31 mouse cellular contexts compared by ENCODE assay signal in the genomic region with DNA sequence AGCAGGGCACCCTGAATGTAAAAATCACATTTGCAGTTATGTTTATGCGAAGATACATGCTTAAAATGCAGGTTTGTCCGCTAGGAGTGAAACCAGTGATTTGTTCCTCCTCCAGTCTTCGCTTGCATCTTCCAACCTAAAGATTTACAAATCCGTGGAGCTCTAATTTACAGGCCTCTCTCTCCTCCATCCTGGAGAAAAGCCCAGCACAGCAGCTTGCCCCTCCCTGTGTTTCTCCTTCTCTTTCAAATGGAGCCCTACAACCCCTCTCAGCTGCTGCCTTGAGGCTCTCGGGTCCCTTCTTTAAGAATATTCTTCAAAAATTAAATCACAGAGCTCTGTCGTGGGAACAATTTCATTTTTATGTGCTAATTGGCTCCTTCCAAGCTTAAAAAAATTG.
DNase-seq lines count a peak whose midpoint lies in the region; ATAC-seq and TF ChIP-seq lines count a peak whose summit lies in the region.
"Had no signal": no experiment of that assay in that cellular context is flagged by ENCODE, and none has a peak within 500 bp of the region (broad histone marks: within the 10 kb centered on the region; RNA-seq: fewer than 3 reads in every experiment).

No protein-coding gene starts in this region.

- no peaks in the 10 kb centered on the region for H3K36me3 ChIP-seq in forebrain, embryonic 14.5 days (ENCODE audit: control insufficient read depth, insufficient read depth, low read length)
- no peaks in the 10 kb centered on the region for H3K36me3 ChIP-seq in forebrain, embryonic 16.5 days (ENCODE audit: control insufficient read depth, insufficient read depth)
- H3K36me3 ChIP-seq in limb, embryonic 14.5 days (ENCODE audit: control insufficient read depth, insufficient read depth, low read length), result no peaks in the 10 kb centered on the region
- H3K36me3 ChIP-seq in limb, embryonic 10.5 days, result no peaks in the 10 kb centered on the region
- H3K36me3 ChIP-seq: embryonic facial prominence, embryonic 15.5 days; forebrain, embryonic 12.5 days; heart, embryonic 13.5 days had no signal

- TF ChIP-seq POLR2A in limb, embryonic 14.5 days (IDR thresholded peaks at IDR 0.05; ENCODE audit: borderline replicate concordance, extremely low read depth, insufficient read depth, insufficient read length), result no peak

- H3K27ac ChIP-seq in forebrain, embryonic 14.5 days (ENCODE audit: low read depth, low read length), result no peak overlapping the region
- no peak overlapping the region for H3K27ac ChIP-seq in forebrain, embryonic 16.5 days (ENCODE audit: low read length)
- H3K27ac ChIP-seq in limb, embryonic 14.5 days (replicated peaks; ENCODE audit: low read depth, low read length), result no peak overlapping the region
- no peak overlapping the region for H3K27ac ChIP-seq in limb, embryonic 10.5 days
- H3K27ac ChIP-seq: embryonic facial prominence, embryonic 15.5 days; forebrain, embryonic 12.5 days; gastrocnemius, adult 2 months; heart, adult 2 months; heart, embryonic 13.5 days; hindbrain, embryonic 14.5 days; left cerebral cortex, adult 2 months; liver, embryonic 14.5 days; macrophage had no signal

- H3K9me3 ChIP-seq in forebrain, embryonic 14.5 days (replicated peaks; ENCODE audit: control insufficient read depth, low read length), result no peaks in the 10 kb centered on the region
- no peaks in the 10 kb centered on the region for H3K9me3 ChIP-seq in forebrain, embryonic 16.5 days (ENCODE audit: control insufficient read depth, low read length)
- no peaks in the 10 kb centered on the region for H3K9me3 ChIP-seq in limb, embryonic 14.5 days (ENCODE audit: control insufficient read depth, low read length)
- no peaks in the 10 kb centered on the region for H3K9me3 ChIP-seq in limb, embryonic 10.5 days (replicated peaks)
- H3K9me3 ChIP-seq: embryonic facial prominence, embryonic 15.5 days; forebrain, embryonic 12.5 days; heart, embryonic 13.5 days had no signal

- H3K4me1 ChIP-seq in forebrain, embryonic 14.5 days (ENCODE audit: control insufficient read depth, insufficient read depth, low read length), result no peaks in the 10 kb centered on the region
- H3K4me1 ChIP-seq in forebrain, embryonic 16.5 days (replicated peaks; ENCODE audit: control insufficient read depth, insufficient read depth, low read length), result no peaks in the 10 kb centered on the region
- H3K4me1 ChIP-seq in limb, embryonic 14.5 days (ENCODE audit: control insufficient read depth, insufficient read depth, low read length), result no peaks in the 10 kb centered on the region
- H3K4me1 ChIP-seq in limb, embryonic 10.5 days, result no peaks in the 10 kb centered on the region
- H3K4me1 ChIP-seq: embryonic facial prominence, embryonic 15.5 days; forebrain, embryonic 12.5 days; heart, embryonic 13.5 days had no signal

- peak; percentile 2 for DNase-seq in forebrain, embryonic 14.5 days (ENCODE audit: low spot score)
- DNase-seq in limb, embryonic 14.5 days (ENCODE audit: low spot score), result peak; percentile 7
- DNase-seq in limb, embryonic 10.5 days (ENCODE audit: low spot score), result no peak
- peak; percentile 4 for DNase-seq in right cerebral cortex, adult 2 months (ENCODE audit: low spot score in 2 of 2)
- no peak for DNase-seq in right cerebral cortex, adult 18-20 months
- DNase-seq in testis, postnatal 14 days (ENCODE audit: low spot score), result no peak
- DNase-seq: adrenal gland, postnatal 14 days; cerebellum, adult 18-20 months; cerebellum, postnatal 10 days; gastrocnemius, adult 2 months; gastrocnemius, postnatal 36 days; heart, adult 2 months; heart, postnatal 10 days; kidney, postnatal 25 days; liver; lung, adult 2 months; lung, postnatal 10 days; right cerebral cortex, postnatal 14 days; spleen, adult 18-20 months; thymus, adult 18-20 months; thymus, postnatal 25 days had no signal

- no peak overlapping the region for H3K9ac ChIP-seq in forebrain, embryonic 14.5 days (ENCODE audit: low read length)
- no peak overlapping the region for H3K9ac ChIP-seq in forebrain, embryonic 16.5 days (replicated peaks; ENCODE audit: low read depth, low read length)
- no peak overlapping the region for H3K9ac ChIP-seq in limb, embryonic 14.5 days (ENCODE audit: low read depth, low read length, severe bottlenecking)
- H3K9ac ChIP-seq: embryonic facial prominence, embryonic 15.5 days; forebrain, embryonic 12.5 days; heart, embryonic 13.5 days; hindbrain, embryonic 14.5 days; liver, embryonic 14.5 days had no signal

- H3K4me3 ChIP-seq in forebrain, embryonic 14.5 days (ENCODE audit: low read depth, low read length), result no peak overlapping the region
- no peak overlapping the region for H3K4me3 ChIP-seq in forebrain, embryonic 16.5 days (replicated peaks; ENCODE audit: low read length)
- no peak overlapping the region for H3K4me3 ChIP-seq in limb, embryonic 14.5 days (replicated peaks; ENCODE audit: low read length)
- H3K4me3 ChIP-seq in limb, embryonic 10.5 days, result no peak overlapping the region
- H3K4me3 ChIP-seq: embryonic facial prominence, embryonic 15.5 days; forebrain, embryonic 12.5 days; gastrocnemius, adult 2 months; heart, adult 2 months; heart, embryonic 13.5 days; left cerebral cortex, adult 2 months had no signal

- WGBS in forebrain, embryonic 14.5 days, result 59% methylated on average over 6 of the region's 6 CpGs
- WGBS in forebrain, embryonic 16.5 days, result 54% methylated on average over 6 of the region's 6 CpGs
- 62% methylated on average over 6 of the region's 6 CpGs for WGBS in limb, embryonic 14.5 days
- 71% methylated on average over 6 of the region's 6 CpGs for whole genome bisulfite sequencing in limb, embryonic 10.5 days

- no peaks in the 10 kb centered on the region for H3K27me3 ChIP-seq in forebrain, embryonic 14.5 days (replicated peaks; ENCODE audit: control insufficient read depth, insufficient read depth, low read length)
- H3K27me3 ChIP-seq in forebrain, embryonic 16.5 days (replicated peaks; ENCODE audit: control insufficient read depth, insufficient read depth, low read length), result no peaks in the 10 kb centered on the region
- H3K27me3 ChIP-seq in limb, embryonic 14.5 days (ENCODE audit: control insufficient read depth, insufficient read depth, low read length), result no peaks in the 10 kb centered on the region
- H3K27me3 ChIP-seq in limb, embryonic 10.5 days (ENCODE audit: low read depth, poor library complexity, severe bottlenecking), result no peaks in the 10 kb centered on the region
- H3K27me3 ChIP-seq: embryonic facial prominence, embryonic 15.5 days; forebrain, embryonic 12.5 days; heart, embryonic 13.5 days had no signal

- ATAC-seq in forebrain, embryonic 14.5 days, result no peak
- no peak for ATAC-seq in forebrain, embryonic 16.5 days
- no peak for ATAC-seq in limb, embryonic 14.5 days (ENCODE audit: low FRiP score, low read depth)
- ATAC-seq: intestine, postnatal 0 days; Patski had no signal

- H3K4me2 ChIP-seq in forebrain, embryonic 14.5 days (ENCODE audit: low read length), result no peak overlapping the region
- no peak overlapping the region for H3K4me2 ChIP-seq in forebrain, embryonic 16.5 days (ENCODE audit: low read length)
- H3K4me2 ChIP-seq in limb, embryonic 14.5 days (replicated peaks; ENCODE audit: low read depth, low read length, severe bottlenecking), result no peak overlapping the region
- H3K4me2 ChIP-seq: embryonic facial prominence, embryonic 15.5 days; forebrain, embryonic 12.5 days; heart, embryonic 13.5 days; hindbrain, embryonic 14.5 days had no signal

Comparison
In these comparisons a context has a peak if more than half of its experiments do, and no peak if none do; other contexts are left out.
1. DNase-seq: peak in forebrain, embryonic 14.5 days (single experiment), limb, embryonic 14.5 days (single experiment) and right cerebral cortex, adult 2 months (2 of 2); none in limb, embryonic 10.5 days (single experiment), right cerebral cortex, adult 18-20 months (single experiment) and testis, postnatal 14 days (single experiment).